10 mouse cellular contexts compared by ENCODE assay signal in the genomic region with DNA sequence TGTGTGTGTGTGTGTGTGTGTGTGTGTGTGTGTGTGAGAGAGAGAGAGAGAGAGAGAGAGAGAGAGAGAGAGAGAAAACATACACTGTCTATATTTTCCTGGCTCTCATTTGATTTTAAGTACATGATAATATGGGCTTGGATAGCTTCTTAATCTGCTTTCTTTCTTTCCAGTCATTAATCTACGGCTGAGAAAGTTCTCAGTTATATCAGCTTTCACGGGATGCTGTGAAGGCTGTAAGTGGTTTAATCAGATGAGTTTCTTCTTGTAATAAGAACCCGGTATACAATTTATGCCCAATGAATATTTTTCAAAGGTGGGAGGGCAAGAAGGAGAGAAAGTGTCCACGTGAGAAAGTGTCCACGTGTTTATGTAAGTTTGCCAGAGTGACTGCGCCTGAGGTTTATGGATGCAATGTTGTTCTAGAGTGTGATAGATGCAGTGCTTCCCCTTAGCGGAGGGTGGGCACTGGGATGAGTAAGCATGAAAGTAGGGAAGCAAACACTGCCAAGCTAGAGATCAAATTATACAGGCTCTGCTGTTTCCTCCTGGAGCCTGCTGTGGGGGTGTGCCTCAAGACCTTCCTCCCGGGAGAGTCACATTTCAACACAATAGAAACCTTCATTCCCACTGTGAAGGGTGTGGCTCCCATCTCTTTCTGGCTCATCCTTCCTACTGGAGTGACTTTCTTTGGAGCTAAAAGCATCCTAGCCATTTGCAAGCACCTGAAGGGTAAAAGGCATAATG. TPM values are rescaled to one million over a fixed set of nuclear protein-coding genes. Genes with fewer than 3 reads are reported as not detected.
A peak's percentile ranks its signal among the peaks of the same experiment; 100 is the strongest.
DNase-seq lines count a peak whose midpoint lies in the region; ATAC-seq and TF ChIP-seq lines count a peak whose summit lies in the region.
"Had no signal": no experiment of that assay in that cellular context is flagged by ENCODE, and none has a peak within 500 bp of the region (broad histone marks: within the 10 kb centered on the region; RNA-seq: fewer than 3 reads in every experiment).

No protein-coding gene starts in this region.

- H3K36me3 ChIP-seq in limb, embryonic 14.5 days (ENCODE audit: control insufficient read depth, insufficient read depth, low read length): no peaks in the 10 kb centered on the region
- no peaks in the 10 kb centered on the region for H3K36me3 ChIP-seq in limb, embryonic 10.5 days
- no peaks in the 10 kb centered on the region for H3K36me3 ChIP-seq in kidney, embryonic 14.5 days (ENCODE audit: control insufficient read depth, insufficient read depth, low read length)
- H3K36me3 ChIP-seq in heart, adult 2 months (ENCODE audit: control insufficient read depth, insufficient read depth, low read length): no peaks in the 10 kb centered on the region
- H3K36me3 ChIP-seq: midbrain, embryonic 10.5 days had no signal

- no peaks in the 10 kb centered on the region for H3K27me3 ChIP-seq in limb, embryonic 14.5 days (ENCODE audit: control insufficient read depth, insufficient read depth, low read length)
- no peaks in the 10 kb centered on the region for H3K27me3 ChIP-seq in limb, embryonic 10.5 days (ENCODE audit: low read depth, poor library complexity, severe bottlenecking)
- no peaks in the 10 kb centered on the region for H3K27me3 ChIP-seq in kidney, embryonic 14.5 days (ENCODE audit: control insufficient read depth, insufficient read depth, low read length)
- no peaks in the 10 kb centered on the region for H3K27me3 ChIP-seq in heart, adult 2 months (ENCODE audit: control insufficient read depth, insufficient read depth, low read length)

- 25% methylated on average over 8 of the region's 8 CpGs for WGBS in limb, embryonic 14.5 days
- 26% methylated on average over 8 of the region's 8 CpGs for WGBS in limb, embryonic 10.5 days
- WGBS in kidney, embryonic 14.5 days: 5% methylated on average over 8 of the region's 8 CpGs
- 33% methylated on average over 8 of the region's 8 CpGs for WGBS in heart, adult 2 months

- no peak overlapping the region for H3K4me2 ChIP-seq in limb, embryonic 14.5 days (replicated peaks; ENCODE audit: low read depth, low read length, severe bottlenecking)
- H3K4me2 ChIP-seq in kidney, embryonic 14.5 days (replicated peaks; ENCODE audit: low read depth, low read length): 0 out of 2 replicates have a peak overlapping the region, but pooled peaks have one; percentile 1

- H3K4me3 ChIP-seq in limb, embryonic 14.5 days (replicated peaks; ENCODE audit: low read length): no peak overlapping the region
- no peak overlapping the region for H3K4me3 ChIP-seq in limb, embryonic 10.5 days
- H3K4me3 ChIP-seq in kidney, embryonic 14.5 days (ENCODE audit: low read length): no peak overlapping the region
- no peak overlapping the region for H3K4me3 ChIP-seq in heart, adult 2 months
- H3K4me3 ChIP-seq: midbrain, embryonic 10.5 days had no signal

- H3K4me1 ChIP-seq in limb, embryonic 14.5 days (ENCODE audit: control insufficient read depth, insufficient read depth, low read length): no peaks in the 10 kb centered on the region
- peaks cover 2% of the 10 kb centered on the region; the same call in 1 of the 2 replicates for H3K4me1 ChIP-seq in limb, embryonic 10.5 days
- H3K4me1 ChIP-seq in kidney, embryonic 14.5 days (ENCODE audit: control insufficient read depth, insufficient read depth, low read length): no peaks in the 10 kb centered on the region
- H3K4me1 ChIP-seq in heart, adult 2 months (ENCODE audit: control insufficient read depth, insufficient read depth, low read length): peaks cover 1% of the 10 kb centered on the region

- no peak overlapping the region for H3K9ac ChIP-seq in limb, embryonic 14.5 days (ENCODE audit: low read depth, low read length, severe bottlenecking)
- H3K9ac ChIP-seq in kidney, embryonic 14.5 days (ENCODE audit: low read depth, low read length): no peak overlapping the region
- H3K9ac ChIP-seq in heart, adult 2 months (ENCODE audit: low read depth, low read length): no peak overlapping the region

- no peaks in the 10 kb centered on the region for H3K9me3 ChIP-seq in limb, embryonic 14.5 days (ENCODE audit: control insufficient read depth, low read length)
- no peaks in the 10 kb centered on the region for H3K9me3 ChIP-seq in limb, embryonic 10.5 days (replicated peaks)
- no peaks in the 10 kb centered on the region for H3K9me3 ChIP-seq in kidney, embryonic 14.5 days (ENCODE audit: control insufficient read depth, low read length)
- H3K9me3 ChIP-seq: midbrain, embryonic 10.5 days had no signal

- TF ChIP-seq CTCF in heart, adult 2 months (IDR thresholded peaks at IDR 0.05): no peak

- peak; percentile 10 for DNase-seq in adrenal gland, adult 2 months
- no peak for DNase-seq in adrenal gland, adult 8-10 months
- peak; percentile 8 for DNase-seq in limb, embryonic 14.5 days (ENCODE audit: low spot score)
- no peak for DNase-seq in limb, embryonic 10.5 days (ENCODE audit: low spot score)
- peak; percentile 17 for DNase-seq in retina, postnatal 1 day
- no peak for DNase-seq in spleen, postnatal 14 days (ENCODE audit: low spot score in 2 of 2)
- DNase-seq in heart, adult 2 months: no peak
- DNase-seq: cerebellum, postnatal 25 days had no signal

- intact Hi-C loops in heart, adult 2 months (cut with DNase I): no loop called here

- H3K27ac ChIP-seq in limb, embryonic 14.5 days (replicated peaks; ENCODE audit: low read depth, low read length): no peak overlapping the region
- no peak overlapping the region for H3K27ac ChIP-seq in limb, embryonic 10.5 days
- H3K27ac ChIP-seq in kidney, embryonic 14.5 days (ENCODE audit: low read depth, low read length): no peak overlapping the region
- H3K27ac ChIP-seq in heart, adult 2 months: no peak overlapping the region
- H3K27ac ChIP-seq: midbrain, embryonic 10.5 days had no signal

- TF ChIP-seq POLR2A in limb, embryonic 14.5 days (IDR thresholded peaks at IDR 0.05; ENCODE audit: borderline replicate concordance, extremely low read depth, insufficient read depth, insufficient read length): no peak
- TF ChIP-seq POLR2A in heart, adult 2 months (IDR thresholded peaks at IDR 0.05; ENCODE audit: insufficient read depth, low read depth, low read length): no peak

- H3K79me2 ChIP-seq in heart, adult 2 months (replicated peaks; ENCODE audit: control insufficient read depth, insufficient read depth, low read length): no peaks in the 10 kb centered on the region

- TF ChIP-seq EP300 in heart, adult 2 months (IDR thresholded peaks at IDR 0.05; ENCODE audit: insufficient read depth, low read depth, low read length): no peak

- ATAC-seq in limb, embryonic 14.5 days (ENCODE audit: low FRiP score, low read depth): no peak; the same call in 1 of the 2 replicates
- peak; percentile 92 for ATAC-seq in kidney, embryonic 14.5 days (ENCODE audit: low FRiP score, low TSS enrichment)

RNA-seq across cellular contexts. Expression of a gene that starts 38.6 kb away (rescaled TPM):
- total RNA-seq in adrenal gland, adult 2 months (2021): not detected
- not detected in 2 replicates for polyA plus RNA-seq in adrenal gland, adult 2 months (2012; rRNA removed)
- under 1 TPM in 1 of 4 experiments, not detected in 3; 0.10 TPM for total RNA-seq in adrenal gland, adult 8-10 months (2022)
- 0.04 and 0.08 TPM in 2 replicates for polyA plus RNA-seq in limb, embryonic 14.5 days (2012; rRNA removed)
- not detected in 2 replicates for polyA plus RNA-seq in limb, embryonic 14.5 days (2014; fragmentation: Nextera tagmentation; extraction: Ambion mirVana)
- polyA plus RNA-seq in limb, embryonic 10.5 days (2016; fragmentation: Nextera tagmentation; extraction: Ambion mirVana): 0.08 and 0.10 TPM in 2 replicates
- 0.09 and 0.24 TPM in 2 replicates for polyA plus RNA-seq in kidney, embryonic 14.5 days (2014; fragmentation: Nextera tagmentation; extraction: Ambion mirVana)
- not detected for total RNA-seq in heart, adult 2 months (2021)
- 0.06 TPM in 1 of 2 replicates, not detected in the other for polyA plus RNA-seq in heart, adult 2 months (2012; rRNA removed)

Comparison
In these comparisons a context has a peak if more than half of its experiments do, and no peak if none do; other contexts are left out.
1. DNase-seq: peak in adrenal gland, adult 2 months (single experiment), limb, embryonic 14.5 days (single experiment) and retina, postnatal 1 day (single experiment); none in adrenal gland, adult 8-10 months (single experiment), limb, embryonic 10.5 days (single experiment), spleen, postnatal 14 days (0 of 2) and heart, adult 2 months (0 of 2).